Mouse (Mus musculus): ENCODE data around the gene Clps. TPM values are rescaled to one million over a fixed set of nuclear protein-coding genes. Genes with fewer than 3 reads are reported as not detected.
"Not testable (repeated sequence)": the region's sequence is repeated elsewhere in the genome, so short reads cannot be mapped to it uniquely, and the experiment has no call there.

Gene Clps
- polyA plus RNA-seq, 1 experiment from 2014 or later, result 1,810 TPM

GRCm38 (mm10) chr17:28557772-28558171 lies 2.8 kb downstream of the Clps start:
- peaks cover 12% of the 10 kb centered on the region for H3K4me1 ChIP-seq (ENCODE audit: control insufficient read depth, insufficient read depth, low read length)
- H3K27me3 ChIP-seq (replicated peaks; ENCODE audit: control insufficient read depth, insufficient read depth, low read length), result no peaks in the 10 kb centered on the region
- no peak overlapping the region for H3K4me2 ChIP-seq (ENCODE audit: low read depth, low read length)
- H3K9ac ChIP-seq (ENCODE audit: low read depth, low read length), result no peak overlapping the region
- no peak overlapping the region for H3K27ac ChIP-seq (ENCODE audit: low read length)
- no peak for ATAC-seq
- WGBS, result 68% methylated on average over 6 of the region's 6 CpGs
- no peaks in the 10 kb centered on the region for H3K9me3 ChIP-seq (ENCODE audit: control insufficient read depth, low read length)
- no peak overlapping the region for H3K4me3 ChIP-seq (ENCODE audit: low read length)
- H3K36me3 ChIP-seq (ENCODE audit: control insufficient read depth, insufficient read depth, low read length), result no peaks in the 10 kb centered on the region

DNA sequence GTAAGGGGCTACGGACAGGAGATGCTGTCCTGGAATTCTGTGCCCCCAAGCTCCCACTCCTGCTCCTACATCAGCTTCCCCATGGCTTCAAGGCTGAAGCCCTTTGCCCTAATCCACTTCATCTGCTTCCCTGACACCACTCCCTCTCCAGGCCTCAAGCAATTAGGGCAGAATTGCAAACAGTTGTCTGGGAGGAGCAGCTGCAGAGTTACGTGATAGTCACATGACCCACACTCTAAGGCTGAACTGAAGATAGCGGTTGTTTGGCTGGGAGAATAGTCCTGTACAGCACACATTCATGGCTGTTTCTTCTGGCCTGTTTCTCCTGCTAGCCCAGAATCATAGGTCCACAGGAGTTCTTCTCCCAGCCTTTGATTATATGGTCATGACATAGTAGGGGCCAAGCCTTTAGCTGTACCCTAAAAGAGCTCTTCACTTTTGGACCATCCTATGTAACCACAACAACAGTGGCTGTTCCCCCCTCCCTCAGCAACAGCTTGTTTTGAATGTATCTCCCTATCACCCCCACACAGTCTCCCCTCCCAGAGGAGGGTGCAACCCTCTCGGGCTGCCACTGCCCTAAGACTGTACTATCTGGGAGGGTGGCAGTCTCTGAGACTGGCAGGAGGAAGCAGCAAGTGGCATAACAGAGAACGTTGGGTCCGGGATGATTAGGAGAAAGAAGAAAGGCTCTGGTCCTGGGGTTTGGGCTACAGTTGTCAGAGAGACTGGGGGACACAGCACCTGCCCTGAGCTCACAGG lies 3.8 kb downstream of the Clps start:
- peak; percentile 76 for ATAC-seq

GRCm38 (mm10) chr17:28554021-28554420 lies 6.5 kb downstream of the Clps start:
- WGBS, result 92% methylated on average over 4 of the region's 4 CpGs
- H3K36me3 ChIP-seq (ENCODE audit: control insufficient read depth, insufficient read depth, low read length); H3K4me3 ChIP-seq (ENCODE audit: low read length); ATAC-seq; H3K4me1 ChIP-seq (ENCODE audit: control insufficient read depth, insufficient read depth, low read length); H3K27ac ChIP-seq (ENCODE audit: low read length); H3K9ac ChIP-seq (ENCODE audit: low read depth, low read length); H3K4me2 ChIP-seq (ENCODE audit: low read depth, low read length); H3K9me3 ChIP-seq (ENCODE audit: control insufficient read depth, low read length); H3K27me3 ChIP-seq (replicated peaks; ENCODE audit: control insufficient read depth, insufficient read depth, low read length): not testable (repeated sequence)

More for the DNA sequence above, 3.8 kb downstream of the Clps start:
- Histone ChIP-seq H3K27me3 (replicated peaks; ENCODE audit: control insufficient read depth, insufficient read depth, low read length) (no peaks in the 10 kb centered on the region), H3K27ac (ENCODE audit: low read length) (no peak overlapping the region), H3K9ac (ENCODE audit: low read depth, low read length) (no peak overlapping the region), H3K4me2 (ENCODE audit: low read depth, low read length) (no peak overlapping the region), H3K4me3 (ENCODE audit: low read length) (no peak overlapping the region), H3K36me3 (ENCODE audit: control insufficient read depth, insufficient read depth, low read length) (no peaks in the 10 kb centered on the region), H3K4me1 (ENCODE audit: control insufficient read depth, insufficient read depth, low read length) (peaks cover 11% of the 10 kb centered on the region), H3K9me3 (ENCODE audit: control insufficient read depth, low read length) (no peaks in the 10 kb centered on the region)
- WGBS, result 43% methylated on average over 6 of the region's 6 CpGs

GRCm38 (mm10) chr17:28553040-28553793 lies 7.3 kb downstream of the Clps start:
- Histone ChIP-seq H3K27ac (ENCODE audit: low read length) (no peak overlapping the region), H3K9me3 (ENCODE audit: control insufficient read depth, low read length) (no peaks in the 10 kb centered on the region), H3K9ac (ENCODE audit: low read depth, low read length) (no peak overlapping the region), H3K36me3 (ENCODE audit: control insufficient read depth, insufficient read depth, low read length) (no peaks in the 10 kb centered on the region), H3K4me3 (ENCODE audit: low read length) (no peak overlapping the region), H3K27me3 (replicated peaks; ENCODE audit: control insufficient read depth, insufficient read depth, low read length) (no peaks in the 10 kb centered on the region), H3K4me2 (ENCODE audit: low read depth, low read length) (no peak overlapping the region), H3K4me1 (ENCODE audit: control insufficient read depth, insufficient read depth, low read length) (peaks cover 7% of the 10 kb centered on the region)
- no peak for ATAC-seq
- 7% methylated on average over 14 of the region's 14 CpGs for WGBS

- 78% methylated on average over 14 of the region's 14 CpGs for WGBS
- Histone ChIP-seq H3K27ac (ENCODE audit: low read length) (no peak within 1 kb of the TSS), H3K4me2 (ENCODE audit: low read depth, low read length) (no peak within 1 kb of the TSS), H3K27me3 (replicated peaks; ENCODE audit: control insufficient read depth, insufficient read depth, low read length) (no peaks in the 10 kb centered on the region), H3K9ac (ENCODE audit: low read depth, low read length) (no peak within 1 kb of the TSS), H3K4me3 (ENCODE audit: low read length) (no peak within 1 kb of the TSS), H3K4me1 (ENCODE audit: control insufficient read depth, insufficient read depth, low read length) (no peaks in the 10 kb centered on the region), H3K36me3 (ENCODE audit: control insufficient read depth, insufficient read depth, low read length) (no peaks in the 10 kb centered on the region), H3K9me3 (ENCODE audit: control insufficient read depth, low read length) (no peaks in the 10 kb centered on the region)
- ATAC-seq, result no peak
These were observed 11.5 kb downstream of the Clps start, which contains the start of gene Clpsl2 for GRCm38 (mm10) chr17:28549111-28549510. Gene Clpsl2 (plus strand): TSS chr17:28549411.

GRCm38 (mm10) chr17:28548550-28548949 lies 12.0 kb downstream of the Clps start:
- no peaks in the 10 kb centered on the region for H3K27me3 ChIP-seq (replicated peaks; ENCODE audit: control insufficient read depth, insufficient read depth, low read length)
- H3K4me3 ChIP-seq (ENCODE audit: low read length), result no peak overlapping the region
- H3K4me2 ChIP-seq (ENCODE audit: low read depth, low read length), result no peak overlapping the region
- no peaks in the 10 kb centered on the region for H3K9me3 ChIP-seq (ENCODE audit: control insufficient read depth, low read length)
- H3K4me1 ChIP-seq (ENCODE audit: control insufficient read depth, insufficient read depth, low read length), result no peaks in the 10 kb centered on the region
- H3K27ac ChIP-seq (ENCODE audit: low read length), result no peak overlapping the region
- 63% methylated on average over 11 of the region's 11 CpGs for WGBS
- no peak overlapping the region for H3K9ac ChIP-seq (ENCODE audit: low read depth, low read length)
- no peak for ATAC-seq
- no peaks in the 10 kb centered on the region for H3K36me3 ChIP-seq (ENCODE audit: control insufficient read depth, insufficient read depth, low read length)

DNA sequence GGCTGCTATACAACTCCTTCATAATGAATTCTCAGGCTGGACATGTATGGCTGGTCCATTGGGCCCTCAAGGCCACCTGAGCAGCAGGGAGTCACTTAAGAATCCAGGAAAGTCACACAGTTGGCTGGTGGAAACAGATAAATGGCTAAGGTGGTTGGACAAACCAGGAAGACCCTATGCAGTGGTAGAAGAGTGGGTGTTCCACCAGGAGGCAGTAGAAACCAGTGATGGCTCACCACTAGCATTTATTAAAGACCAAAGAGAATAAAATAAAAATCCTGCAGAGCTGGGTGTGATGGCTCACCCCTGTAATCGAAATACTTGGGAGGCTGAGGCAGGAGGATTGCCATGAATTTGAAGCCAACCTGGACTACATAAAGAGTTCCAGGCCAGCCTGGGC lies 13.6 kb downstream of the Clps start:
- no peaks in the 10 kb centered on the region for H3K9me3 ChIP-seq (ENCODE audit: control insufficient read depth, low read length)
- WGBS, result 83% methylated on average over 1 of the region's 1 CpGs

GRCm38 (mm10) chr17:28537881-28538280 lies 22.7 kb downstream of the Clps start:
- peaks cover 4% of the 10 kb centered on the region; the same call in 1 of the 2 replicates for H3K9me3 ChIP-seq (ENCODE audit: control insufficient read depth, low read length)
- H3K27ac ChIP-seq (ENCODE audit: low read length), result no peak overlapping the region
- ATAC-seq, result no peak
- no peak overlapping the region for H3K4me2 ChIP-seq (ENCODE audit: low read depth, low read length)
- H3K27me3 ChIP-seq (replicated peaks; ENCODE audit: control insufficient read depth, insufficient read depth, low read length), result no peaks in the 10 kb centered on the region
- H3K4me1 ChIP-seq (ENCODE audit: control insufficient read depth, insufficient read depth, low read length), result no peaks in the 10 kb centered on the region
- H3K36me3 ChIP-seq (ENCODE audit: control insufficient read depth, insufficient read depth, low read length), result no peaks in the 10 kb centered on the region
- 46% methylated on average over 12 of the region's 12 CpGs for WGBS
- no peak overlapping the region for H3K9ac ChIP-seq (ENCODE audit: low read depth, low read length)
- H3K4me3 ChIP-seq (ENCODE audit: low read length), result no peak overlapping the region

More for the DNA sequence above, 13.6 kb downstream of the Clps start:
- H3K9ac ChIP-seq (ENCODE audit: low read depth, low read length), result no peak overlapping the region
- no peak for ATAC-seq
- H3K27ac ChIP-seq (ENCODE audit: low read length), result no peak overlapping the region
- H3K4me1 ChIP-seq (ENCODE audit: control insufficient read depth, insufficient read depth, low read length), result no peaks in the 10 kb centered on the region
- H3K27me3 ChIP-seq (replicated peaks; ENCODE audit: control insufficient read depth, insufficient read depth, low read length), result no peaks in the 10 kb centered on the region
- no peak overlapping the region for H3K4me3 ChIP-seq (ENCODE audit: low read length)
- H3K36me3 ChIP-seq (ENCODE audit: control insufficient read depth, insufficient read depth, low read length), result no peaks in the 10 kb centered on the region
- H3K4me2 ChIP-seq (ENCODE audit: low read depth, low read length), result no peak overlapping the region

GRCm38 (mm10) chr17:28533327-28533726 lies 27.2 kb downstream of the Clps start:
- Histone ChIP-seq H3K4me3 (ENCODE audit: low read length) (no peak overlapping the region), H3K9ac (ENCODE audit: low read depth, low read length) (no peak overlapping the region), H3K27ac (ENCODE audit: low read length) (no peak overlapping the region), H3K4me1 (ENCODE audit: control insufficient read depth, insufficient read depth, low read length) (0 out of 2 replicates have a peak, but pooled peaks cover 3% of the 10 kb centered on the region), H3K27me3 (replicated peaks; ENCODE audit: control insufficient read depth, insufficient read depth, low read length) (no peaks in the 10 kb centered on the region), H3K4me2 (ENCODE audit: low read depth, low read length) (no peak overlapping the region), H3K9me3 (ENCODE audit: control insufficient read depth, low read length) (no peaks in the 10 kb centered on the region), H3K36me3 (ENCODE audit: control insufficient read depth, insufficient read depth, low read length) (no peaks in the 10 kb centered on the region)
- ATAC-seq, result no peak
- WGBS, result 84% methylated on average over 13 of the region's 13 CpGs

Data from intestine, embryonic 16.5 days (tissue).